Mouse (Mus musculus) retina, postnatal 7 days (tissue): ENCODE measurements around the gene Cacna2d3.

Experiments
- DNase-seq: peaks from one replicate; pipeline ENCODE4 v3.0.0-alpha.2; 2012; ENCODE audit warnings: low read depth, low spot score

Gene Cacna2d3

DNA sequence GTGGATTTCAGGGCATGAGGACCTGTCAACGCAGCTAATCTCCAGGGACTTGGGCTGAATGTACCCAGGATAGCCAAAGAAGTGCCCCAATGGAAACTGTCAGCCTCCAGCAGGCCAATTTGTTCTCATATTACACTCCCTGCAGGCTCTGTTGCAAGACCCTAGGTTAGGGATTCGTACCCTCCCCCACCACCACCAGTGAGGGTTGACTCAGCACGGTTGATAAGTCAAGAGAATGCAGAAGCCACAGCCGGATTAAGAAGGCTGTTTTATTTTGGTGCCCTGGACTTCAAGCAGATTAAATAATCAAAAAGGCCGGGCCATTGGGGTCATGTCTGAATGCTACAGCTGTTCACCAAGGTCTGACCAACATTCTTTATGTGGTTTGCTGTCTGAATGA, 703.8 kb downstream of the Cacna2d3 start, which contains the start of gene Lrtm1:
Gene Lrtm1, plus strand, starts transcription at position 326 of the 400 bp plus-strand sequence.
- DNase-seq: no peak

DNA sequence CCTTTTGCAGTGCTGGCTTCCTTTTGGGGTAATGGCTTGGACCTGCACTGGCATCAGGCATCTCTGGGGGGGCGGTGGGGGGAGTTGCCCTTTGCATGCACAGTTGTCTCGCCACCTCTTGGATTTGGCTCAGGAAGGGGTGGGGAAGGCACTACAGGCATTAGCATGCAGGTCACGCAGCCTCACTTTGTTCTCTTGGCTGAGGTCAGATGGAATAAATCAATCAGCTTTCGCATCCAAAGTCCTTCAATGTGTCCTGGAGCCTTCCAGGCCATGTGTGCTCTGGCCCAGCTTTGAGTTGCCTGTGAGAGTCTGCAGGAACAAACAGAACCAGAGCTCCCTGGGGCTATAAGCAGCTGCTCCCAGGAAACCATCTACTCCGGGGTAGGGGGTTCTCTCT, 705.8 kb downstream of the Cacna2d3 start:
- DNase-seq: no peak

DNA sequence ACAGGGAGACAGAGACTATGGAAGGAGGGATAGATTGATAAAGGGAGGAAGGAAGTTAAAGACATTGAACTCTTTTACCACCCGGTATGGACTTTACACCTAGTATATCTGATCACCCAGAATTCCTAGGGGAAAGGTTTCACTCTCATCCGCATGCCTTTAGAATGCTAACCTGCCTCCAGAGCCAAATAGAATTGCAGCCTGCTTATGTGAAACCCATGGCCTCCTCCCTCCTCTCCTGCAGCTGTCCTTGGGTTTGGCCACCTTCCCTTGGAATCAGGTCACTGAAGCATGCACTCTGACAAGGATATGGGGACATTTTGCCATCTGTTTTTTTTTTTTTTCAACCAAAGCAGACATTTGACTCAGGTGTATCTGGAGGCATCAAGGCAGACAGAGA, 707.0 kb downstream of the Cacna2d3 start:
- DNase-seq: no peak

DNA sequence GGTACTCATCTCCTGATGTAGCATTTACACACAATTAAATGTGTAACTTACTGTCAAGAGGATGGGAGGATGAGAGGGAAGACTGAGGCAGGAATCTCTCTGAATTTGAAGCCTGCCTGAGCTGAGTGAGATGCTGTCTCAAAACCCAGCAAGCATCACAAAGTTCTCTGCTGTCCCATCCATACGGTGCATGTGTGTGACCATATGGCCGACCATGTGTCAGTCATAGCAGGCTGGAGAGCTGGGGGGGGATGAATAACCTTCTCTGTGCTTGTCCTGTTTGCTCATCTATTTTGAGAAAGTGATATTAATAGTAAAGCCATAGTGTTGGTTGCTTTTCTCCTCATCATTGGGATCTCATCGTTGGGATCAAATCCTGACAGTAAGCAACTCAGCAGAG, 708.5 kb downstream of the Cacna2d3 start:
- no peak for DNase-seq

DNA sequence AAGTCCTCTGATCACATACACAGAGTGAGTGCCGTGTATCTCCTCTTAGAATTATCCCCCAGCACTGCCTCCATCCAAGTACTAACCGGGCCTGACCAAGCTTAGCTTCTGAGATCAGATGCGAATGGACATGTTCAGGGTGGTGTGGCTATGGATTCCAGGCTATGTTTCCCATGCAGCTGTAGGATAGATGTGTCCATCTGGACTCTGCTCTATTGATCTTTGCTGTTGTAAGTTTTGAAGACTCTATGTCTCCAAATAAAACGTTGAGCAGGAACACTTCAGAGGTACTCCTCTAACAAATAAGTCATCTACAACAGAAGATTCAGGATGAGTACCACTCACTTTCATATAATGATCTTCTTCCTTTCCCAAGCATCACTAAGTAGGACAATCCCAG, 712.0 kb downstream of the Cacna2d3 start:
- DNase-seq: no peak

DNA sequence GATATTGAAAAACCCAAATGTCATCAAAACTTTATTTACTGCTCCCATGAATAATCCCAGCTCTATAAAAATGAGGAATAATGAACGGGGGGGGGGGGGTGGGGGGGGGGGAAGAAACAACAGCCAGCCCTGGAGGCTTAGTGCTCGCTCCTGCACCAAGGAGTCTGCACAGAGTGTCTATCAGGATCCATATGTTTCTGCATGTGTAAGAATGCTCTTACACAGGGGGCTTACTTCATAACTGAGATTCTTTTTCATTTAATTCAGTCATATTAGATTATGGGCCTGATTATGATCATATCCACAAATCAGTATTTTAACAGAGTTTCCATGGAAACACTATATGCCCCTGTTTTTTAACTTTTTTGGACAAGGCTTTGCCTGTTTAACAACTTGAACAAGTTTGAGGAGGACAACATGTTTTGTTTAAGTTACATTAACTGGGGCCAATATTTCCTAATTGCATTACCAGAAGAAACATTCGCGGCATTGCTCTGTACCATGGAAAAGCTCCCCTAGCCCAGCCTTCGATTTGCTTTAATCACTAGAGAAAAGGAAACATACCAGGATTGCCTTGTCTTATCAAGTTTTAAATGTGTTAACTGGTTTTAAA, 716.3 kb downstream of the Cacna2d3 start:
- no peak for DNase-seq

DNA sequence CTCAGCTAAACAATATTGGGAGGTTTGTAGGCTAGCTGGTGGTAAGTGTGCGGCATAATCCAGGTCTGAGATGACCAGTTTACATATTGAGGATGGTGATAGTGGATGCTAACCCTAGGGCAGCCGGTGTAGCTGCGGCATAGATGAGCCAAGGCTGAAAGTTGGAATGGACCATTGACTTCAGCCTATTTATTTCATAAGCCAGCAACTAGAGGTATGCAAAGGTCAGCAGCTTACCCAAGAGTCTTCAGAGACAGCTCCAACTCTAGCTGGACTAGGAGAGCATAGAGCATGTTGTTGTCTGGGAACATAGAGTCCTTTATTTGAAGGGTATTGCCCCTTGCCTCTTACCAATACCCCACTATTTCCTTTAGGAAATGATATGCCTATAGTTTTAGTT, 725.1 kb downstream of the Cacna2d3 start:
- no peak for DNase-seq

DNA sequence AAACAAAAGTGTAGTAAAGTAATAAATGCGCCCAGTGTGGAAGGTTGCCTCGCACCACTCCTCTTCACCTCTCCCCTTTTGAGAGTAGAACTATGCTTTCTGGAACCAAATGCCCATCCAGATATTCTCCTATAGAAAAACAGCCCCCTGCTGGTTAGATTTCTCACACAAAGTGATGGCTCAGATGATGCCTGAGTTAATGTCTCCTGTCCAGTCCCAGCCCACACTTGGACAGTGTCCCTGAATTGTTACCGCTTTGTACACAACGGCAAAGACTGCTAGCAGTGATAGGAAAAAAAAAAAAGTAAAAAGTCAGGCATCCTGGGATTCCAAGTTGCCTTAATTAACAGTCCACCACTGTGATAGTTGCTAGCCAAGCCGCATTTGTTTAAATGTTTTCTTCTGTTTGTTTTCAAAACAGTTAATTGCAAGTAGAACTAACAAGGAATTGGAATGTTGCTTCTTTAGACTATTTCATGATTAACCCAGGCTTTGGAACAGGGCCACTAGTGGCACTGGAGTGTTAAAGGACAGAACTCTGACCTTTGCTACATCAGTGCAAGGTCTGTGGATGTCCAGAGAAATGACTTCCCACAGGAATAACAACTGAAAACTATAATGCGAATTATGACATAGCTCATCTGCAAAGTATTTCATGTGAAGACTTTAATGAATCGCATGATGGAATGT, 733.3 kb downstream of the Cacna2d3 start:
- DNase-seq: no peak

DNA sequence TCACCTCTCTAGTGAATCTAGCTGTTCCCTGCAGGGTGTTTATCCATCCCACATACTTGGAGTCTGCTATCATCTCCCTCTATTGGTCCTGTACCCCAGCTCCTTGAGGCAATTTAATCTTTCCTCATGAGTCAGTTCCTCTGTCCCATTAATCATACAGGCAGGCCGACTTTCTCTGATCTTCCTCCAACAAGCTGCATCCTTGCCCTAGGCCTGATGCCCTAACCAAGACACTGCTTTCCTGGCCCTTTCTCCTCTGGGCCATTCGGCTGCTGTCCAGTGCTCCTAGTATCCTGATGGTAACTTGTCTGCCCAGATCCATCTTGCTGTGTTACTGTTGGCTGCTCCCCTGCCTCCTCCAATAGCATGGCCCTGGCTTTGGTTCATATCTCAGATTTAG, 737.4 kb downstream of the Cacna2d3 start:
- DNase-seq: no peak

DNA sequence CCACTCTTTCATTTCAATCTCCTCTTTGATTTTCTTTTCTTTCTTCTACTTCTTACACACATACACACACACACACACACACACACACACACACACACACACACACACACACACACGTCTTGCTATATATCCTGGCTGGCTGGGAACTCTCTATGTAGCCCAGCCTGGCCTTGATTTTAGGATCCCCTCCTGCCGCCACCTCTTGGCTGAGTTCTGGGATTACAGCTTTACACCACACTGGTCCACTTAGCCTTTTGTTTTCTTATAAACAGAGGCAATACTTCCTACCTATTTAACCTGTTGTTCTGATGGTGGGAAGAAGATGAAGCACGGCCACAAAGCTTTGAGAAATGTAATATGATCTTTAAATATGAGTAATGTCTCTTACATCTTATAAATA, 741.2 kb downstream of the Cacna2d3 start:
- no peak for DNase-seq

DNA sequence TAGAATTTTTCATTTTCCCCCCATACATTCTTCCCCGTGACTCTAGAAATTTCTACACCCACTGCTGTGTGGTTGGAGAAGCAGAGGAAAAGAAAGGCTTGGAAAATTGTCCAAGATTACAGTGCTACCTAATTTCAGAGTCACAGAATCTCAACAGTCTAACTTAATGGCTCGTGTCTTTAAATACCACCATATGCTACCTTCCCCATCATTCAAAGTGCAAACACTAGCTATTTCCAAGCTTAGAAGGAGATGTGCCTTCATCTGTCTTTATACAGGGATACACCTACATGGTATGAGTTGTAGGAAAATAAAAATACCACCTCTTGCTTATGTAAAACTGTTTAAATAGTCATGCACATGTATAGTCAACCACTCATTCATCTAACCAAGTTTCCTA, 742.4 kb downstream of the Cacna2d3 start:
- DNase-seq: no peak

DNA sequence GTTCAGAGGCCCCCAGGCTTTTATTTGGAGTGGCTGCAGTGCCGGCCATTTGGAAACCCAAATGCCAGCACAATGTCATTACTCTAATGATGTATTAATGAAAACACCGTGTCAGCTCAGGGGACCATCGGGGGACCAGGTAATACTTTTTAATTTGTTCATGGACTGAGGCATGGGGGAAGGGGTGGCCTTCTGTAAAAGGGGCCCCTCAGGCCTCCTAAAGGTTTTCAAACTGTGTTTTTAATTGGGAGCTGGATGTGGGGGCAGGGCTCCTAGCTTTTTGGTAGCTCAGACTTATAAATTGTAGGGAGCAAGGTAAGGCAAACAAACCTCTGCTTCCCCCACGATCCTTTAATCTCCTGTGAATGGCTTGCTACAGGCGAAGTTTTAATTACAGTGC, 749.0 kb downstream of the Cacna2d3 start:
- DNase-seq: no peak

DNA sequence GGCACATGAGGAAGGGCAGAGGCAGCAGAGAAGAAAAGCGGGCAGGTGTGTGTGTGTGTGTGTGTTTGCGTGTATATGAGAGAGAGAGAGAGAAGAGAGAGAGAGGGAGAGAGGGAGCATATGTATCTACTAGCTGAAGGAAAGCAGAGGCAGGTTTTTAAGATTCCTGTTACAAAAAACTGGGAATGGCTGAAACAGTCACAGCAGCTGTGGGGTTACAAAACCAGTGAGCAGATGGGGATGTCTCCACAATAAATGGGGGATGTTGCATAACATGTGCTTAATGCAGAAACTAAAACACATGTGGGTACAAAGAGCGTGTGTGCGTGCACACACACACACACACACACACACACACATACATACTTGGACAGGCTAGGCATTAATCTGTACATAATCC, 752.4 kb downstream of the Cacna2d3 start:
- no peak for DNase-seq

DNA sequence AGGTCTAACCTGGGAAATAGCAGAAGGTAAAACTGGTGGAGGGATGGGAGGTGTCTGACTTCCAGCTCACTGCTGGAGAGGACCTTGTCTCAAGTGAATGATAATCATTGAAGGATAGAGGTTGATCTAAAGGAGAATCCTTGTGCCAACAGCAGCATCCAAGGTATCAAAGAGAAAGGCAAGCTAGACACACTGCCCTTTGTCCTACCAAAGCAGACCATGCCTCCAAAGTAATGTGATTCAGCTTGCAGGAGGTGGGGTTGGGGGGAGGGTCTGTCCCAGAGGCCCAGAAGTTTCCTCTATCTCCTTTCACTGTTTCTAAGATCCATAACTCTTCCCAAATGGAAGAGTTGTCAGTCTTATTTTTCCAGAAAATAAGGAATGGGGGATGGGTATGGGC, 754.8 kb downstream of the Cacna2d3 start:
- no peak for DNase-seq

DNA sequence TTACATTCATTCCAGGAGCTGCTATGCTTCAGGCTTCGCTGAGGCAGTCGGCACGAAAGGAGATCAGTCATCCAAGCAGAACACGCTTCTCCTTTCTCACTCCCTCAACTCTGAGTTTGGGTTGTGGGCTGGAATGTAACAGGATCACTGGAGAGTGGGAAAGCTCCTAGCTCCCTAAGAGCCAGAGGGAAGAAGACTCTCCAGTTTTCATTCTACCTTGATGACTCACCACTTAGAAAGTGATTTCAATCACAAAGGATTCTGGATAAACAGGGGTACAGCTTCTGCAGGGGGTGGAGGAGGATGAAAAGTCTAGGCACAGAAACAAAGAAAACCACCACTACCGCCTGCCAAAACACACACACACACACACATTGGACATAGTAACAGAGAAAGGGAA, 760.3 kb downstream of the Cacna2d3 start:
- DNase-seq: no peak

DNA sequence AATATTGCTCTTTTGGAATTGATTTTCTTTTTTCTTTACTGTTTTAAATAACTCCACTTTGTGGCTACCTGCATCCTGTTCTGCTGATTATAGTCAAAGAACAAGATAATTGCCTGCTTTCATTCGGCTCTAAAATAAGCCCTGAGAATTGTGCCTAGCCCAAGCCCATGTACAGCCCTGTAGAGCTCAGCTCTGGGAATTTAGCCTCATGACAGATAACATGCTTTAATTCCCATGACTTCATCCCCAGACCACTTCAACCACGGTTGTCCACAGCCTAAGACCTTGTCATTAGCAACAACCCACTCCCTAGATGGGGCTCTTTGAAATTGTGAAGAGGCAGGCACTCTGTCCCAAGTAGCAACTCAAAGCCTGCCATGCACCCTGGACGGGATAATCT, 762.6 kb downstream of the Cacna2d3 start:
- DNase-seq: no peak

DNA sequence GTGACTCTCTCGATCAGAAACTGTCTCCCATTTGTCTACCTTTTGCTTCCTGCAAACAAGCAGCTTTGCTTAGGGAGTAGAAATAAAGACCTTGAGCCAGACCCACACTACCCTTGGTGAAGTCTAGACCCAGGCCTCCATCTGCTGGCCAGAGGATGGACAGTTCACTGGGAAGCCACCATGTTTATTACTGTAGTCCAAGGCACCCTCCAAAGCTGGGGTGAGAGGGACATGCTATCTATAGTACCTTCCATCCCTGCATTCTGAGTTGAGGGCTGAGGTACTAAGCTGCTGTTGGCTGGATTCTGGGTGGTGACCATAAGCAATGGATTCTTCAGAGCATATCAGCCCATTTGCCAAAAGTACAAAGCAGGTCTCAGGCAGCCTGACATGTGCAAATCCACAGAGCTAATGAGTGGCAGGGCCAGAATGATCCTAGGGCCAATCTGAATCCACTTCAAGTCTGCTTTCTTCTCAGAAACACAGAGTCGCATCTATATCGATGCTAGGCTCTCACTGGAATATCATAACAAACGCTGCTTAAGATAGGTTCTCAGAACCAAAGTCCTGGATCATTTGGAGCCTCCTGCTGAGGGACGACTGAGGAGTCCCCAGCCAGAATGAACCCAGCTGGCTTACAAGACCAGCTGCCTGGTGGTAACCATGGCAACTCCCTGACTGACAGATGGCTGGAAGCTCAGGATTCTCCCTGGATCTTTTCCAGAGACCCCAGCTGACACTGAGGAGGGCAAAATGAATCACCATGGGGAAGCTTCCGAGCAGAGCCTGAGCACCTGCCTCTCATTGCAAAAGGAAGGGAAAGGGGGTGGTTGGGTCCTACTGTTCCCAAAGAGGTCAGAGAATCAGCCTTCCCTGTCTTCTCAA, 763.3 kb downstream of the Cacna2d3 start:
- DNase-seq: peak; percentile 75

DNA sequence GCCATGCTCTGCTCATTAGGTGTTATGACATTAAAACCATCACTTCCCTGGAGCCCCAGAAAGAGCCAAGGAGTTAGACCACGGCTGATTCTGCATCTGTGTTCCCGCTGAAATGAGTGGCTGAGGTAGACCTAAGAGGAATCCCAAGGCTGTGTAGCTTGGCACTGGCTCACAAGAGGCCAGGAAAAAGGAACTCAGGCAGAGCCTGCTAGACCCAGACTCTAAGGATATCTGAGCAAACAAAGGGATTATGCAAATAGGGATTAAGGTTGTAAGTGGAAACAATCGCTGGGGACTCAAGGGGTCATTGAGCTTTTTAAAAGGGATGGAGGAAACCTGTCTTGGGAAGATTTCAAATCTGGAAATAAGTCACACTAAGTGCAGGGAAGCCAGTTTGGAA, 766.5 kb downstream of the Cacna2d3 start:
- DNase-seq: no peak

DNA sequence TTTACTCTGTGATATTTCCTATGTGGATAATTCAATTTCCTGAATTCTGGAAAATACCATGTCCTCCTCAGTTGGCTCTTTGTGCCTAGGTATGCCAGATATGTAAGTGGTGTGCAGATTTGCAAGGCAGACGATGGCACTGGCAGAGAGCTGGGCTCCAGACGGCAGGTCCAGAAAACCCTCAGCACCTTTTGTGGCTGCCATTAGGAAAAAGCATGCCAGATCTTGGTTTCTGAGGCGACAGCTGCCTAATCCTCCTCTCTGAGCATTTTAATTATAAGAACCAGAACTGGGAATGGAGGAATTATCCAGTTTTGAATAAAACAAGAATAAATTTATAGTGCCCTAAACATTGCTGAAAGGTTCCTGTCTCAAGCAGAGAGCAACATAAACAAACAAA, 767.1 kb downstream of the Cacna2d3 start:
- DNase-seq: no peak

DNA sequence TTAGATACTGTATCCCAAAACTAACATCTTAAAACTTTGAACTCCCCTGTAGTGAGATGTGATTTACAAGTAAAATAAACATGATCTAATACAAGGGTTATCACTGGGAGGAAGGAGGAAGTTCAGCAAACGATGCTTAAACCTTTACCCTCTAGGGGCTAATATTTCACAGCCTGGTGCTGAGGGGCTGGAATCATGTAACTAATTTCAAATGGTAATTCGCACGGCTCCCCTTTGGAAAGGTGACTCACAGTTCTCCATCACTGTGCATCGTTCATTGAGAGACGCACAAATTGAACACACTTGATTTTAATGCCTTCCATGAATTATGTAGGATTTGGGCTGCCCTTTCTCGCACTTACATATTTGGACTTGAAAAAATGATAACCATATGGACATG, 767.6 kb downstream of the Cacna2d3 start:
- no peak for DNase-seq

DNA sequence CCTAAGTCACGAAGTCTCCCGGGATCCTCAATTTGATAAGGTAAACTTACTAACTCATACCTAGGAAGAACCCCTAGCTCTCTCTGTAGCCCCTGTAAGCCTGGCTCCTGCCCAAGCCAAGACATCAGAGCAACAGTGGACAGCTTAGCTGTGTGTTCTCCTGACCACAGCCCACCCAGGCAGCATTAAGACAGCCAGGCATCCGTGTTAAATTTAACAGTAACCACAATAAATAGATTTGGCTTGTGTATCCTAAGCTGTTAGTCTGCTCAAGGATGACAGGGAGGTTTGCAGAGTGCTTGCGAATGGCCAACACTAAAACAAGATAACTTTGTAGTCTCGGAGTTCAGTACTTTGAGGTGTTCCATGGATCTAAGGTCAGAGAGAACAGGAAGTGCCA, 768.3 kb downstream of the Cacna2d3 start:
- DNase-seq: no peak

DNA sequence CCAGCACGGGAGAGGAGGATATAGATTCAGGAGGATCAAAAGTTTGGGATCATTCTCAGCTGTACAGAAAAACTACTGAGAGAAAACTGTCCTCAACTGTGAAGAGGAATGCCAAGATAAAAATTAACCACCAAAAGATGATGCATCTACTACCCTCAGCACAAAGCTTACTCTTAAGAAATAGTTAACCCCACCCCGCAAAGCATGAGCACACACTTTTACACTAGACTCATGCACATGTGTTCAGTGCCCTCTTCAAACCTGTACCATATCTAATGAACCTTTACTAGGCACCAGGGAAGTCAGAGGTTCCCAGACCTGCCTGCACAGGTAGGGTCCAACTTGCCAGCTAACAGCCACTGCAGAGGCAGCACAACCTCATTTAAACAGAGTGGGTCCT, 771.2 kb downstream of the Cacna2d3 start:
- DNase-seq: no peak

DNA sequence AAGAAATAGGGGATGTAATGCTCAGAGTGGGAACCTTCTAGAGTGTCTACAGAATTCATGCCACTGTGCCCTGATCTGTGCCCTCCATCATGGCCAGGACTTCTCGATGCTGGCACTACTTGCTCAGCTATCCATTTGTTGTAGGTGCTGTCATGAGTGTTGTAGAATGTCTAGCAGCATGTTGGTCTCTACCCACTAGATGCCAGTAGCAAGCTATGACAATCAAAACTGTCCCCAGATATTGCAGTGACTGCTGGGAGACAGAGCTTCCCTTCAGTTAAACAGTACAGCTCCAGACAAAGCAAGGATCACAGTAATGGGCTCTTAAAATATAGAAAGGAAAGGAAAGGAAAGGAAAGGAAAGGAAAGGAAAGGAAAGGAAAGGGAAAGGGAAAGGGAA, 771.9 kb downstream of the Cacna2d3 start:
- no peak for DNase-seq
